Mouse (Mus musculus) lung, postnatal 10 days (tissue): ENCODE data around the gene Qrfpr.

Experiments
- DNase-seq: peaks from one replicate; pipeline ENCODE4 v3.0.0; 2021

Qrfpr gene

GRCm38 (mm10) chr3:36150537-36150933 lies 71.6 kb downstream of the Qrfpr start:
- DNase-seq: no peak

- no peak for DNase-seq
Observed at GRCm38 (mm10) chr3:36138996-36139395, 83.1 kb downstream of the Qrfpr start.

GRCm38 (mm10) chr3:36138171-36138660 lies 83.9 kb downstream of the Qrfpr start:
- DNase-seq: no peak

- peak; percentile 43 for DNase-seq
Observed at GRCm38 (mm10) chr3:36137560-36137959, 84.6 kb downstream of the Qrfpr start.

- no peak for DNase-seq
Observed at GRCm38 (mm10) chr3:36136152-36136551, 86.0 kb downstream of the Qrfpr start.
